Mouse (Mus musculus): ENCODE measurements around the gene Cmtr1.
A peak's percentile ranks its signal among the peaks of the same experiment; 100 is the strongest.
"Not testable (repeated sequence)": the region's sequence is repeated elsewhere in the genome, so short reads cannot be mapped to it uniquely, and the experiment has no call there.

Gene Cmtr1

GRCm38 (mm10) chr17:29660076-29660761, at the start of gene Cmtr1:
Gene Cmtr1 (plus strand): TSS chr17:29660595.
- peak; percentile 93 for DNase-seq (ENCODE audit: low read depth, low spot score)

- not testable (repeated sequence) for DNase-seq (ENCODE audit: low read depth, low spot score)
Measured at GRCm38 (mm10) chr17:29613453-29613852, 46.9 kb upstream of the Cmtr1 start.

GRCm38 (mm10) chr17:29614115-29615023, 46.0 kb upstream of the Cmtr1 start, which contains the start of the genes Rnf8 and Gm28043:
Gene Rnf8 (plus strand): TSS chr17:29614790.
Gene Gm28043 (plus strand): TSS chr17:29614876.
- DNase-seq (ENCODE audit: low read depth, low spot score), result peak; percentile 96

- DNase-seq (ENCODE audit: low read depth, low spot score), result peak; percentile 35
Measured at GRCm38 (mm10) chr17:29615024-29615551, 45.3 kb upstream of the Cmtr1 start.

GRCm38 (mm10) chr17:29615616-29616015, 44.8 kb upstream of the Cmtr1 start:
- DNase-seq (ENCODE audit: low read depth, low spot score), result no peak

- DNase-seq (ENCODE audit: low read depth, low spot score), result no peak
Measured at GRCm38 (mm10) chr17:29619231-29619630, 41.2 kb upstream of the Cmtr1 start.

GRCm38 (mm10) chr17:29623488-29623887, 36.9 kb upstream of the Cmtr1 start:
- DNase-seq (ENCODE audit: low read depth, low spot score), result no peak

- no peak for DNase-seq (ENCODE audit: low read depth, low spot score)
Measured at GRCm38 (mm10) chr17:29627285-29627684, 33.1 kb upstream of the Cmtr1 start.

- no peak for DNase-seq (ENCODE audit: low read depth, low spot score)
Measured at GRCm38 (mm10) chr17:29628946-29629345, 31.4 kb upstream of the Cmtr1 start.

GRCm38 (mm10) chr17:29629620-29630019, 30.8 kb upstream of the Cmtr1 start:
- peak; percentile 69 for DNase-seq (ENCODE audit: low read depth, low spot score)

- DNase-seq (ENCODE audit: low read depth, low spot score), result peak; percentile 77
Measured at GRCm38 (mm10) chr17:29632312-29632711, 28.1 kb upstream of the Cmtr1 start.

- DNase-seq (ENCODE audit: low read depth, low spot score), result no peak
Measured at GRCm38 (mm10) chr17:29635492-29635891, 24.9 kb upstream of the Cmtr1 start.

- peak; percentile 70 for DNase-seq (ENCODE audit: low read depth, low spot score)
Measured at GRCm38 (mm10) chr17:29636118-29636517, 24.3 kb upstream of the Cmtr1 start.

- DNase-seq (ENCODE audit: low read depth, low spot score), result no peak
Measured at GRCm38 (mm10) chr17:29637377-29637776, 23.0 kb upstream of the Cmtr1 start.

GRCm38 (mm10) chr17:29637895-29638294, 22.5 kb upstream of the Cmtr1 start:
- DNase-seq (ENCODE audit: low read depth, low spot score), result peak; percentile 79

- DNase-seq (ENCODE audit: low read depth, low spot score), result no peak
Measured at GRCm38 (mm10) chr17:29640971-29641370, 19.4 kb upstream of the Cmtr1 start.

- DNase-seq (ENCODE audit: low read depth, low spot score), result peak; percentile 56
Measured at GRCm38 (mm10) chr17:29642219-29642618, 18.2 kb upstream of the Cmtr1 start.

- no peak for DNase-seq (ENCODE audit: low read depth, low spot score)
Measured at GRCm38 (mm10) chr17:29658249-29658648, 2.1 kb upstream of the Cmtr1 start.

GRCm38 (mm10) chr17:29660762-29661391, 482 bp downstream of the Cmtr1 start:
- DNase-seq (ENCODE audit: low read depth, low spot score), result no peak

- DNase-seq (ENCODE audit: low read depth, low spot score), result no peak
Measured at GRCm38 (mm10) chr17:29662145-29662544, 1.8 kb downstream of the Cmtr1 start.

GRCm38 (mm10) chr17:29668051-29668986, 7.9 kb downstream of the Cmtr1 start:
- peak; percentile 73 for DNase-seq (ENCODE audit: low read depth, low spot score)

Data from R1 (cell line).